Mouse (Mus musculus): ENCODE results near the gene Cyp2c68. TPM values are rescaled to one million over a fixed set of nuclear protein-coding genes. Genes with fewer than 3 reads are reported as not detected.
"Not testable (repeated sequence)": the region's sequence is repeated elsewhere in the genome, so short reads cannot be mapped to it uniquely, and the experiment has no call there.

The Cyp2c68 gene
- polyA plus RNA-seq (2012; rRNA removed) = not detected in 2 replicates

DNA sequence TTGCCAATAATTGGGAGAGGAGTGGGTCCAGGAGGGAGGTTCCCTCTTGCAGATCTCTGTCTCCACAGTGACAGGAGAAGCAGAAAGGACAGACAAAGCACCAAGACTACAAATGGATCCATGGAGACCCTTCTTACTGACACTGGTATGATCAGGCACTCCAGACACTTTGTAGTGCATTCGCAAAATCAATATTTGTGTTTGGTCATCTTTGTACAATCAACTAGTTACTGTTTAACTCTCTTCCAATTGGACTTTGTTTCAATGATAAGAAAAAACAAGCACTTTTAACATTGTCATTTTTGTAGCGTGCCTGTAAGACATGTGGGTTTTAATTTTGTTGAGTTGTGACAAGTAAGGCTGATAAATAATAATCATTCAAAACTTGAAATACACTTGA, at the start of gene Cyp2c68:
Gene Cyp2c68 (minus strand): TSS at position 135 of the 400 bp plus-strand sequence.
- WGBS = 83% methylated on average over 2 of the region's 2 CpGs
- no peak within 1 kb of the TSS for H3K4me3 ChIP-seq (replicated peaks; ENCODE audit: insufficient read depth, low read depth, low read length)
- no peak within 1 kb of the TSS for H3K27ac ChIP-seq (ENCODE audit: insufficient read depth, low read length)
- H3K4me1 ChIP-seq (ENCODE audit: control insufficient read depth, insufficient read depth, low read length) = no peaks in the 10 kb centered on the region
- TF ChIP-seq POLR2A (IDR thresholded peaks at IDR 0.05; ENCODE audit: borderline replicate concordance, insufficient read depth, low read length) = no peak
- no peak for TF ChIP-seq CTCF (IDR thresholded peaks at IDR 0.05; ENCODE audit: borderline replicate concordance, insufficient read depth, low read depth, low read length)
- no peak for DNase-seq
- no peaks in the 10 kb centered on the region for H3K27me3 ChIP-seq (ENCODE audit: control insufficient read depth, insufficient read depth, low read length)

DNA sequence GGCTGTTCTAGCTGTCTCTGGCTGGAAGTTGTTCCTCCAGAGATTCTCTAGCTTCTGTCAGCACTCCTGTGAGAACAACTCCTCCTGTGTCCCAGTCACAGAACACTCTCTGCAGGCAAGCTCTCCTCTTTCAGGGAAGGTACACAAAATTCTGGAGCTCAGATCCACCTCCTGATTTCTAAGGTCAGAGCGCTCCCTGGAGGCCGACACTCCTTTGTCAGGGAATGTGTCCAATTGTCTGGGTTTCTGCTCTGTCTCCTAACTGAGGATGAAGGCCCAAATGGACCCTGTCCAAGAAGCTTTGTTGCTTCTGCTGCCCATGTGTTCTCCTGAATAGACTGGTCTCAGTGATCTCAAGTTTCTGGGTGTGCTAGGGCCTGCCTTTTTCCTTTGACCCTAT, 44.6 kb upstream of the Cyp2c68 start:
- not testable (repeated sequence) for H3K4me3 ChIP-seq (replicated peaks; ENCODE audit: insufficient read depth, low read depth, low read length); DNase-seq; H3K27me3 ChIP-seq (ENCODE audit: control insufficient read depth, insufficient read depth, low read length); H3K27ac ChIP-seq (ENCODE audit: insufficient read depth, low read length); H3K4me1 ChIP-seq (ENCODE audit: control insufficient read depth, insufficient read depth, low read length)
- 86% methylated on average over 2 of the region's 2 CpGs for WGBS

DNA sequence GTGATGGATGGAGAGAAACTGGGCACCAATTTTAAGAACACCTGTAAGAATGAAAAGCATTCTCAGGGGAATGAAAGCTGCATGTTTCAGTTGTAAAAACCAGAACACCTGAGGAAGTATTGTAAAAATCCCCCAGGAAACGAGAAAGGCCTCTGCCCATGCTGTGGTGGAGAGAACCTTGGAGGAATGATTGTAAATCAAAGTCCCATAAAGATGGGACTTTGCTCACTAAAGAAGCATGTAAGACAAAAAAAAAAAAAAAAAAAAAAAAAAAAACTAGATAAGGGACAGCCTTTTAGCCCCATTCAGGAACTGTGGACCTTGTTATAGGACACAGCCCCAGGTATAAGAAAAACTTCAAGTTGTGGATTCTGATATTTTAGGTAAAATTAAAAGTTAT, 4.5 kb upstream of the Cyp2c68 start:
- Histone ChIP-seq H3K27ac (ENCODE audit: insufficient read depth, low read length) (no peak overlapping the region), H3K27me3 (ENCODE audit: control insufficient read depth, insufficient read depth, low read length) (no peaks in the 10 kb centered on the region), H3K4me3 (replicated peaks; ENCODE audit: insufficient read depth, low read depth, low read length) (no peak overlapping the region), H3K4me1 (ENCODE audit: control insufficient read depth, insufficient read depth, low read length) (no peaks in the 10 kb centered on the region)
- WGBS = 39% methylated on average over 1 of the region's 1 CpGs
- TF ChIP-seq POLR2A (IDR thresholded peaks at IDR 0.05; ENCODE audit: borderline replicate concordance, insufficient read depth, low read length) = no peak
- no peak for DNase-seq

DNA sequence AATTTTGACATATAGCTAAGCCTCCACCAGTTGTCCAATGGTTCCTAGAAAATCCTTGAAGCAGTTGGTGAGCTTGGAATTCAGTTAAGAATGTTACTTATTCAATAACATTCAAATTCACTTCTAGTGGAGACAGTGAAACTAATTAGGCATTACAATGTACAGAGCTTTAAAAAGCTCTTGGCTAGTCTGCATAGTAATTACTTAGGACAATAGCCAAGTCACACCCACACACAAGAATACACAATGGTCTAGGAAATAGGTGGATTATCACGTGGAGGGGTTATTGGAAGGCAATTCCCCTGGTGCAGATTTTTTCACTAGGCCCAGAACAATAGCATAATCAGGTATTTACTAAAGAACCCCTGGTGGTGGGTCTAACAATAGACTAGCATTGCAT, 3.5 kb upstream of the Cyp2c68 start:
- not testable (repeated sequence) for H3K4me3 ChIP-seq (replicated peaks; ENCODE audit: insufficient read depth, low read depth, low read length); H3K4me1 ChIP-seq (ENCODE audit: control insufficient read depth, insufficient read depth, low read length); H3K27ac ChIP-seq (ENCODE audit: insufficient read depth, low read length); H3K27me3 ChIP-seq (ENCODE audit: control insufficient read depth, insufficient read depth, low read length); DNase-seq
- 44% methylated on average over 1 of the region's 1 CpGs for WGBS

DNA sequence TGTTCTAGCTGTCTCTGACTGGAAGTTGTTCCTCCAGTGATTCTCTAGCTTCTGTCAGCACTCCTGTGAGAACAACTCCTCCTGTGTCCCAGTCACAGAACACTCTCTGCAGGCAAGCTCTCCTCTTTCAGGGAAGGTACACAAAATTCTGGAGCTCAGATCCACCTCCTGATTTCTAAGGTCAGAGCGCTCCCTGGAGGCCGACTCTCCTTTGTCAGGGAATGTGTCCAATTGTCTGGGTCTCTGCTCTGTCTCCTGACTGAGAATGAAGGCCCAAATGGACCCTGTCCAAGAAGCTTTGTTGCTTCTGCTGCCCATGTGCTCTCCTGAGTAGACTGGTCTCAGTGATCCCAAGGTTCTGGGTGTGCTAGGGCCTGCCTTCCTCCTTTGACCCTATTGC, 29.7 kb downstream of the Cyp2c68 start:
- DNase-seq; H3K4me1 ChIP-seq (ENCODE audit: control insufficient read depth, insufficient read depth, low read length); H3K27me3 ChIP-seq (ENCODE audit: control insufficient read depth, insufficient read depth, low read length); H3K4me3 ChIP-seq (replicated peaks; ENCODE audit: insufficient read depth, low read depth, low read length); H3K27ac ChIP-seq (ENCODE audit: insufficient read depth, low read length): not testable (repeated sequence)
- 72% methylated on average over 2 of the region's 2 CpGs for WGBS

DNA sequence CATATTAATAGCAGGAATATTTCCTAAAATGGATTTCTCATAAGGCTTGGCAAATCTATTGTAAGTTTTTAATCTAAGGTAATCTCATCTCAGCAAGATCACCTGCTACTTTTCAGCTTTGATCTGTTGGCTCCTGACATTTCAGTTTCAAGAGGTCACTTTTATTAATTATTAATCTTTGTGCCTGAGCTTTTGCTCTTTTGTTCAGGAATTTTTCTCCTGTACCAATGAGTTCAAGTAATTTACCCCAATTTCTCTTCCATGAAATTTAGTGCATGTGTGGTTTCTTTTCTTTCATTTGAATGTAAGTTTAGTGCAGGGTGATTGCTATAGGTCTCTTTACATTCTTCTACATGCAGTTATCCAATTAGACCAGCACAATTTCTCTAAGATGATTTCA, 75.2 kb downstream of the Cyp2c68 start:
- H3K4me1 ChIP-seq (ENCODE audit: control insufficient read depth, insufficient read depth, low read length); DNase-seq; H3K27ac ChIP-seq (ENCODE audit: insufficient read depth, low read length); H3K4me3 ChIP-seq (replicated peaks; ENCODE audit: insufficient read depth, low read depth, low read length); H3K27me3 ChIP-seq (ENCODE audit: control insufficient read depth, insufficient read depth, low read length): not testable (repeated sequence)

DNA sequence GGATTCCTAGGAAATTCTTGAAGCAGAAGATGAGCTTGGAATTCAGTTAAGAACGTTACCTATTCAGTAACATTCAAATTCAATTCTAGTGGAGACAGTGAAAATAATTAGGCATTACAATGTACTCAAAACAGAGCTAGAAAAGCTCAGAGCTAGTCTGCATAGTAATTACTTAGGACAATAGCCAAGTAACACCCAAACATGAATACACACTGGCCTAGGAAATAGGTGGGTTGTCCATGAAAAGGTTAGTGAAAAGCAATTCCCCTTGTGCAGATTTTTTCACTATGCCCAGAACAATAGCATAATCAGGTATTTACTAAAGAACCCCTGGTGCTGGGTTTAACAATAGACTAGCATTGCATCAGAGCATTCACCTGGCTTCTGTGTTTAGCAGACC, 88.5 kb downstream of the Cyp2c68 start:
- TF ChIP-seq POLR2A (IDR thresholded peaks at IDR 0.05; ENCODE audit: borderline replicate concordance, insufficient read depth, low read length) (no peak), CTCF (IDR thresholded peaks at IDR 0.05; ENCODE audit: borderline replicate concordance, insufficient read depth, low read depth, low read length) (no peak)
- Histone ChIP-seq H3K4me1 (ENCODE audit: control insufficient read depth, insufficient read depth, low read length) (no peaks in the 10 kb centered on the region), H3K27ac (ENCODE audit: insufficient read depth, low read length) (no peak overlapping the region), H3K27me3 (ENCODE audit: control insufficient read depth, insufficient read depth, low read length) (no peaks in the 10 kb centered on the region), H3K4me3 (replicated peaks; ENCODE audit: insufficient read depth, low read depth, low read length) (no peak overlapping the region)
- 20% methylated on average over 1 of the region's 1 CpGs for WGBS
- DNase-seq = no peak

DNA sequence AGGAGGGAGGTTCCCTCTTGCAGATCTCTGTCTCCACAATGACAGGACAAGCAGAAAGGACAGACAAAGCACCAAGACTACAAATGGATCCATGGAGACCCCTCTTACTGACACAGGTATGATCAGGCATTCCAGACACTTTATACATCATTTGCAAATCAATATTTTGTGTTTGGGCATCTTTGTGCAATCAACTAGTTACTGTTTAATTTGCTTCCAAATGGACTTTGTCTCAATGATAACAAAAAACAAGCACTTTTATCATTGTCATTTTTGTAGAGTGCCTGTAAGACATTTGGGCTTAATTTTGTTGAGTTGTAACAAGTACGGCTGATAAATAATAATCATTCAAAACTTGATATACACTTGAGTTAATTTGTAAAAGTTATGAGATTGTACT, 91.9 kb downstream of the Cyp2c68 start, which contains the start of gene Cyp2c67:
Gene Cyp2c67 (minus strand): TSS at position 114 of the 400 bp plus-strand sequence.
- no peak within 1 kb of the TSS for H3K27ac ChIP-seq (ENCODE audit: insufficient read depth, low read length)
- no peaks in the 10 kb centered on the region for H3K27me3 ChIP-seq (ENCODE audit: control insufficient read depth, insufficient read depth, low read length)
- no peak within 1 kb of the TSS for H3K4me3 ChIP-seq (replicated peaks; ENCODE audit: insufficient read depth, low read depth, low read length)
- H3K4me1 ChIP-seq (ENCODE audit: control insufficient read depth, insufficient read depth, low read length) = no peaks in the 10 kb centered on the region
- no peak for TF ChIP-seq POLR2A (IDR thresholded peaks at IDR 0.05; ENCODE audit: borderline replicate concordance, insufficient read depth, low read length)
- no peak for TF ChIP-seq CTCF (IDR thresholded peaks at IDR 0.05; ENCODE audit: borderline replicate concordance, insufficient read depth, low read depth, low read length)
- DNase-seq = no peak
- 88% methylated on average over 1 of the region's 1 CpGs for WGBS

DNA sequence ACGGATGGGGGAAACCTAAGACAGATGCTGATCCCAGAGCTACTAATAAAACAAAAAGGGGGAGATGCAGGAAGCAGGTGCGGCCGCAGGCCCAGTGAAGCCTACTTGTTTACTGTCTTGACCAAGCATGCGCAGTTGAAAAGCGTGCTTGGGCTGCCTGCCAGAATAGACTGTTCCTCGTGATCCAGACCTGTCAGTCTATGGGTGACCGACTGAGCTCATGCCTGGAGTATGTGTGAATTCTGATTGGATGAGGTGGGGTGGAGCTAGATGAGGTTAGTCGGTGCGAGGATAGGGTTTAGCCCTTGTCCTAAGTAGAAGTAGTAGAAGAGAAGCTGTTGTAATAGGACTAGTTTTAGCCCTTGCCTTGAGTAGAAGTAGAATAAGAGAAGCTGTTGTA, 93.3 kb downstream of the Cyp2c68 start:
- TF ChIP-seq POLR2A (IDR thresholded peaks at IDR 0.05; ENCODE audit: borderline replicate concordance, insufficient read depth, low read length) = no peak
- no peak for TF ChIP-seq CTCF (IDR thresholded peaks at IDR 0.05; ENCODE audit: borderline replicate concordance, insufficient read depth, low read depth, low read length)
- 90% methylated on average over 9 of the region's 9 CpGs for WGBS
- Histone ChIP-seq H3K4me1 (ENCODE audit: control insufficient read depth, insufficient read depth, low read length) (no peaks in the 10 kb centered on the region), H3K27me3 (ENCODE audit: control insufficient read depth, insufficient read depth, low read length) (no peaks in the 10 kb centered on the region), H3K27ac (ENCODE audit: insufficient read depth, low read length) (no peak overlapping the region), H3K4me3 (replicated peaks; ENCODE audit: insufficient read depth, low read depth, low read length) (no peak overlapping the region)
- DNase-seq = no peak

DNA sequence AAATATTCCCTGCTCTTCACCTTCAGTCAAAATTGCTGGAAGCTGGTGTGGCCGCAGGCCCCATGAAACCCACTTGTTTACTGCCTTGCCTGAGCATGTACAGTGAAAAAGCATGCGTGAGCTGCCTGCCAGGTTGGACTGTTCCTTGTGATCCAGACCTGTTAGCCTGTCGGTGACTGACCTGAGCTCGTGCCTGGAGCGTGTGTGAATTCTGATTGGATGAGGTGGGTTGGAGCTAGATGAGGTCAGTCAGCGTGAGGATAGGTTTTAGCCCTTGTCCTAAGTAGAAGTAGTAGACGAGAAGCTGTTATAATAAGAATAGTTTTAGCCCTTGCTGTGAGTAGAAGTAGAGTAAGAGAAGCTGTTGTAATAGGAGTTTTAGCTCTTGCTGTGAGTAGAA, 96.3 kb downstream of the Cyp2c68 start:
- WGBS = 83% methylated on average over 7 of the region's 7 CpGs
- not testable (repeated sequence) for H3K4me3 ChIP-seq (replicated peaks; ENCODE audit: insufficient read depth, low read depth, low read length); H3K27me3 ChIP-seq (ENCODE audit: control insufficient read depth, insufficient read depth, low read length); H3K27ac ChIP-seq (ENCODE audit: insufficient read depth, low read length); H3K4me1 ChIP-seq (ENCODE audit: control insufficient read depth, insufficient read depth, low read length); DNase-seq
